Mouse (Mus musculus): ENCODE measurements at regions not wholly inside any gene's neighbourhood (a gene's known extent, or its start where the extent isn't known, plus 50 kb on each side); places are given as distances from the start of the nearest gene placed in this dataset.

DNA sequence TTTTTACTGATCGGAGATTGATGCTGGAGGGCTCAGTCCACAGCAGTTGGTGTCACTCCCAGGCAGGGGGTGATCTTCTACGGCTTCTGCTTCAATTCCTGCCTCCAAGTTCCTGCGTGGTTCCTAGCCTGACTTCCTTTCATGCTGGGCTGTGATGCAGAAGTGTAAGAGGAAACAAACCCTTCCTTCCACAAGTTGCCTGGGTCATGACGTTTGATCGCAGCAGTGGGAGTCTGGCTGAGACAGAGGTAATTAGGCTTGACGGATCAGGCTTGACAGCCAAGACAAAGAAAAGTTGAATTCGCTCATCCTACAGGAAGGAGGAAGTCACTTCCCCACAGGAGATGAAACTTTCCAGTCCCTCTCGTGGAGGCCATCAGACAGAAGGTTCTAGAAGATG, 77.2 kb upstream of the Ralgps2 start:
- intact Hi-C loops (cut with DNase I; ENCODE audit: low total_unique reads), result no loop called here
- no peak for DNase-seq

DNA sequence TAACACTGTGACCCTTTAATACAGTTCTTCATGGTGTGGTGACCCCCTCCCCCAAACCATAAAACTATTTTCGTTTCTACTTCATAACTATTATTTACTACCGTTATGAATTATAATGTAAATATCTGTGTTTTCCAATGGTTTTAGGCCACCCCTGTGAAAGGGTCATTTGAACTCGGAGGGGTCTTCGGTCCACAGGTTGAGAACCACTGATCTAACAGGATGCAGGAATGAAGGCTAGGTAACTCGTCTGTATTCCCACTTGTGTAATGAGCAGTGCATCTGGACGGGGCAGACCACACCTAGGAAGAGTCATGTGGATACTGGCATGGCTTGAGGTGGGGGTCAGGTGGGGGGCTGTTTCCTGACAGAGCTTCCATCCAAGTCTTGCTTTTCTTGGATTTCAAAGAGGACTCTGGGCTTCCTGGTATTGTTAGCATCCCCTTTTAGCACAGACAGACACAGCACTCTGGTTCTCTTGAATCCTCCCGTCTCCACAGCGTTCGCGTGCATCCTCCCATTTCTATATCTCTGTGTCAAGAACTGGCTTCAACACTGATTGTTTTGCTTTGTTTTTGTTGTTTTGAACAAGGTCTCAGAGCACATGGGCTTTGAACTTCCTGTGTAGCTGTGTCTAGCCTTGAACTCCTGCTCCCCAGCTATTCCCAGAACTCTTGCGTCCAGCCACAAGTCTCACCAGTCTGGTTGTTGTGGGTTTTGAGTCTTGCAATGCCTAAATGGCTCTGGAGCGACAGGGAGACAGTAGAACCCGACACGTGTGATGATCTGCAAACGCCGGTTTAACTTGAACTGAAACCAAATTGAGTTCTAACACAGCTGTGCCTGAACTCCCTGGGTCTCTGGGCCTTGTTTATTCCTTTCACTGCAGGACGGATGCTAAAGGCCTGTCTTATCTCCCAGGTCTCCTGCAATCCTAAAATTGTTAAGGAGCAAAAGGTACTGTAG, 75.4 kb upstream of the Ralgps2 start:
- intact Hi-C loops (cut with DNase I; ENCODE audit: low total_unique reads), result no loop called here
- no peak for DNase-seq

DNA sequence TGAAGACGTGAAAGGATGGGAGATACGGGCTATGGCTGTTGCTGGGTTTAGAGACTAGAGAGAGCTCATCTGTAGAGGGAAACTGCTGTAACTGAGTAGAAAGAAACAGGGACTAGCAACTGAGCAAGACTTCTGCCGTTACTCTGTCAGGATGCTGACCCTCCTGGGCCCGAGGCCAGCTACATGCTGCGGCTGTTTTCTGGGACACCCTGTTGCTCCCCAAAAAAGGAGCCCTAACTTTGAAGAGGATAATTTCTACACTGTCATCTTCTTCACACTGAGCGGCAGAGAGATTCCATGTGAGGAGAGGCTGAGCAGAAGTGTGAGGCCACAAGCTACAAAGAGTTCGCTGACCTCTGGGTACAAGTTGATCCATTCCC, 74.2 kb upstream of the Ralgps2 start:
- intact Hi-C loops (cut with DNase I; ENCODE audit: low total_unique reads), result no loop called here
- no peak for DNase-seq

DNA sequence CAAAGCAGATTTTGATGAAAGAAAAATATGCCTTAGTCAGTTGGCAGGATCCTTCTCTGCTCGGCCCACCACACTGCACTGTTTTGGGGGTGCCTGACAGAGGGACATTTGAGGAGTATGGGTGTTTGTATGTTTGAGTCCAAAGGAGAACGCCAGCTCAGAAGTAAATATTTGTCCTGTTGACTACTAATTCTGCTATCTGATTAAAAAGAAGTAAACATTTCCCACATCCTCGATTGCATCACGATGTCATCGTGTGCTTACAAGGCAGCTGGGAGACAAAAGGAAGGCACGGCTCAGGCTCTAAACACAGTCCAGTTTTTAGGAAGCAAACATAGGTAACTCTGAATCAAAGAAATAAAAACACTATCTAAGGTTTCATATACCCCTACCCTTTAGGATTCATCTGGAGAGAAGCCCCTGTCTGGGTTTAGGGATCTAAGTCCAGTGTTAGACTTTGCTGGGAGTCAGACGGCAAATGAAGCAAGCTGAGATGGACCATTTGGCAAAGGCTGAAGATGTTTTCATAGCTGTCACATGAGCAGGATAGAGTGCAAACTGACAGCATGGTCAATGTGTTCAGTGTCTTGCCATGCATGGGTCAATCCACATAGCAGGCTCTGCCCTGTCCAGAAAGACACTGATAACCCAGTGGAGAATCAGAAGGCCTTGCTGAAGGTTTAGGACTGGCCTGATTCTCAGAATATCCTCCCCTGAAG, 73.7 kb upstream of the Ralgps2 start:
- intact Hi-C loops (cut with DNase I; ENCODE audit: low total_unique reads), result no loop called here
- no peak for DNase-seq

DNA sequence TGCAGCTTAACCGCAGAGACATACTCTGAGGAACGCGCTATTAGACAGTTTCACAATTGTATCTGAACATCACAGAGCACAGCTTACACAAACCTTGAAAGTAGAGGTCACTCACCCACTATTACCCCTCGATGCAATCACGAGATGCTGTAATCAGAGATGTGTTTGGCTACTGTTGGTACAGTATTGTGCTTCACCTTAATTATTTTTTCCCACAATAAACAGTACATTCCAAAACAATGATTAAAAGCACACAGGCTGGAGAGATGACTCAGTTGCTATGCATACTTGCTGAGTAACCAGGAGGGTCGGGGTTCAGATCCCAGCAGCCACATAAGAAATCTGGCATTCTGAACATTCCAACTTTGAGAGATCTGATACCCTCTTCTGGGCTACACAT, 71.8 kb upstream of the Ralgps2 start:
- no peak for DNase-seq
- intact Hi-C loops (cut with DNase I; ENCODE audit: low total_unique reads), result no loop called here

DNA sequence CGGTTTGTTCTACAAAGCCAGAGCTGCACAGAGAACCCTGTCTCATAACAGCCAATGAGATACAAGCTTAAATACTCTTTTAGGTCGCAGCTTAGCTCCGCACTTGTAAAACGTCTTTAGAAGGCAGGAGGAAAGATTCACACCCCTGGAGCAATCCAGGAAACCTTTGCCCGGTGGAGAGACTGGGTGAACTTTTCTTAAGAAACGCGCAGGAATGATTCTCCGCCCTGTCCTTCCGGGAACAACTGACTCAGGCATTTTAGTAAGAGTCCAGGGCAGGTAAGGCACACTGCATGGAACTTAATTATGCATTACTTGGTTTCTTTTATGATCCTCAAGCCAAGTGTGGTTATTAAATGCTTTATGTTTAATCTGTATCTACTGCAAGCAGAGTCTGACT, 70.0 kb upstream of the Ralgps2 start:
- DNase-seq, result no peak
- intact Hi-C loops (cut with DNase I; ENCODE audit: low total_unique reads), result no loop called here

DNA sequence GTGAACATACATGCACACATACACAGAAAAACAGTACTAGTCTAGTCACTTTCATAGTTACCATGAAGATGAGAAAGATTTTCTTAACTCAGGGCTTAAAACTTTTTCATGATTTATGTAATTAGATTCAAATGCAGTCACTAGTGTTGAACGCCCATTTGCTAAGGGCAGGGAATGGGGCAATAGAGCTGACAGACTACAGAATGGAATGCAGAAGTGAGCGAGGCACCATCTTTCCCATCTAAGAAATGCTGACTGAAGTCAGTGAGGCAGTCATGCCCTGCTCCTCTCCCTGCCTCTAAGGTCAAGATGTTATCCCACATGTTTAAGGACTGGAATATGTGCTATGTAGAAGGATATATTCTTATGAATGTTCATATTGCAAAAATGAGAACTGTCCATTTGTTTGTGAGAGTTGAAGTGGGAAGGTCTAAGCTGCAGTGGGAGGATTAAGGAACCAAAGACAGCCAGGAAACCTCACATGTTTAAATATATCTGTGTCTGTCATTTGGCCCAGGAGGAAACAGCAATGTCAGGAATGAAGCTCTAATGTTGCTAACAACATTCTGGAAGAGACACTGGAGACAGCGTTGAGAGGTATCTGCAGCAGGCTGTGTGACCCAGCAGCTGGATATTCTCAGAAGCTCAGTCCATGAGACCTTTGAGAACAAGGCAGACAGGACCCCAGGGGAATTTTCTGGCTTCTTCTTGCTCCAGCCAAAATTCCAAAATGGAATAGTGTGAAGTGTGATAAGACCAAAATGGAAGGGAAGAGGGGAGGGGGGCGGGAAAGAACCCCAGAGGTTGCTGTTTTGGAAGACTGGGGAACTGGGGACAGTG, 68.7 kb upstream of the Ralgps2 start:
- intact Hi-C loops (cut with DNase I; ENCODE audit: low total_unique reads), result no loop called here
- DNase-seq, result no peak

DNA sequence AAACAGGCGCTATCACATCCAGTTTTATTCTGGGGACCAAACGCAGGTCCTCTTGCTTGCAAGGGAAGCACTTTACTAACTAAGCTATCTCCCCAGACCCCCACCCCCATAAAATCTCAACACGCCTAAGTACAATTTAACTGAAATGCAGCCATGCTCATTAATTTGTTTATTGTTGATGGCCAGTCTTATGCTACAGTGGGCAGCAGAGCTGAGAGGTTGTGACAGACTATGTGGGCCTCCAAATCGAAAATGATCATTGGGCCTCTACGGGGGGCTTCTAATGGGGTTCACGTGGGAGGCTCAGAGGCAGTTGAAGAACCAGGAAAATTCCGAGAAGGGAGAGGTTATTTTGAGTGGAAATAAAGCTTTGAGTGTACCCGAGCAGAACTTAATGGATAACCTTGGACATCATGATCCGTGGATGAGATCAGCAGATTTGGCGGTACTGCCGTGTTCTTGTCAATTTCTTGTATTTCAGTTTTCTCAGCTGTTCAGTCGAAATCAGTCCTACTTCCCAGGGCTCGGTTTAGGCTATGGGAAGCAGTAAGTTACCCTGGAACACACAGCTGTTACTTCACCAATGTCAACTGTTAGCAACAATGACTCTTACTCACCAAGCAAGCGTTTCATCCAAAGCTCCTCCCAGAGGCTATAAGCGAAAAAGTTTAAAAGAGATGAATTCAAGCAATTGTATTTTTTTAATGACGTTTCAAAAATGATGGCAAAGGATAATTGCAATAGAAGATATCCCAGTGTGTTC, 65.1 kb upstream of the Ralgps2 start:
- no peak for DNase-seq
- intact Hi-C loops (cut with DNase I; ENCODE audit: low total_unique reads), result no loop called here

DNA sequence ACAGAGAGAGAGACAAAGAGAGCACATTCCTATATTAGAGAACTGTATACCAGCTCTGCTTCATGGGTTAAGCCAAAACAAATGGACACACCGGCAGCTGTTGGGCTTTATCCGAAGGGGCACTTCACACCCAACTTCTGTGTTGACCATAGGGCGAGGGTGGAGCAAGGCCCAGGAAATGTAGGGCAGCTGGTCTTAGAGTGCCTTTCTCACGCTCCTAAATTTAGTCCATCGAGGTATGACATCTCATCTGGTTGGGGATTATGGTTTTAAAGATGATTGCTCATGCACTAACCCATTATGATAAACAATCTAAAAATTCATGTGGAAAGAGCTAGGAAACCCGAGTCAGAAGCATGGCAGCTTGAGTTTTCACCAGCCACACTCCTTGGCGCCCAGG, 63.6 kb upstream of the Ralgps2 start:
- intact Hi-C loops (cut with DNase I; ENCODE audit: low total_unique reads), result no loop called here
- DNase-seq, result no peak

DNA sequence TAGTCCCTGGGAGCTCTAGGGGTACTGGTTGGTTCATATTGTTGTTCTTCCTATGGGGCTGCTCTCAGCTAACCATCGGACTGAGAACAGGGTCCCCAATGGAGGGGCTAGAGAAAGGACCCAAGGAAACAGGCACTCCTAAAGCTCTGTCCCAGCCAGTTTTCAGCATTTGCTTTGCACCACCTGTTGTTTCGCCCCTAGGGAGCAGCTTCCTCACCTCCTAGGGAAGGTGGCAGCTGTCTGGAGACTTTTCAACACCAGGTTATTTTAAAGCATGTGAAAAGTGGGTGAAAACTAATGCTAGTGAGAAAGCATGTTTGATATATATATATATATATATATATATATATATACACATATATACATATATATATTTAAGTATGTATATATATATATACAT, 62.8 kb upstream of the Ralgps2 start:
- DNase-seq, result no peak

DNA sequence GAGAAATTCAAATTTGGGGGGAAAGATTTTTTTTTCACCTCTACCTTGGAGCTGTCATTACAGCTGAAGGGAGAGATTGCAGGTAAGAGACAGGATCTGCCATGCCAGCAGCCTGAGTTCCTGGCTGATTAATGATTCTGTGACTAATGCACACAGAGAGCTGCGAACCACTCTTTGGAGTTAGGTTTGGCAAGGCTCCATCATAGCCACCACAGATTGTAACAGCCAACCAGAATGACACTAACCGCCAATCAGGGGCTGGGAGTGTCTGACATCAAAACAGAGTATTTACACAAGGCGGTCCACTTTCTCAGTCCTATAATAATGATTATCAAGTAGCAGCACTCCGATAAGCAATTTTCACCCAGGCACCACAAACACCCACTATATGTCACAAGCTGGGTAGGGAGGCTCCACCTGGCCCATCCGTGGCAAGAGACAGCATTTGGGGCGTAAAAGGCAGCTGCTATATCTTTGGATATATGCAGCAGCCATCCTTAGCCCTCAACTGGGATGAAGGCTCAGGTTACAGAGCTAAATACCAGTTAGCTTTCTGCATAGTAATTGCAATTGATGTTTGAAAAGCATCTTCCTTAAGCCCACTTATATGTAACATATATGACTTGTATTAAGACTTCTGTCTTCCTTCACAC, 61.7 kb upstream of the Ralgps2 start:
- no peak for DNase-seq
- intact Hi-C loops (cut with DNase I; ENCODE audit: low total_unique reads), result no loop called here

More for the DNA sequence above, 62.8 kb upstream of the Ralgps2 start:
- intact Hi-C loops (cut with DNase I; ENCODE audit: low total_unique reads), result no loop called here

DNA sequence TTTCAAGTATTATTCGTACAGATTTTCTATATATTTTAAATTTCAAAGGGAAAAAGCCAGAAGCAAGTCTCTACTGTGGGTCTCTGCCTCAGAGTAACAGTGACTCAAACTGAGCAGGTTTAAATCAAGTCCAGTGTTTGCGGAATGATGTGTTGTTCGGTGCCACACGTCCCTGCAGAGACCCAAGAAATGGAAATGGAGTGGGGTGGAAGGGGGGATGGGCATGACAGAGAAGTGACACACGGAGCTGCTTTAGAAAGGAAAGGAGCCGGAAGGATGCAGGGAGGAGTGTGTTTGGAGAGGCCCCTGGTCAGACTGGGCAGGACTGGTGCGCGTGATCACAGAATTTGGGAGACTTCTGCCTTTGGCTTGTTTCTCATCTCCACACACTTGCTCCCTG, 60.5 kb upstream of the Ralgps2 start:
- intact Hi-C loops (cut with DNase I; ENCODE audit: low total_unique reads), result no loop called here
- DNase-seq, result no peak

DNA sequence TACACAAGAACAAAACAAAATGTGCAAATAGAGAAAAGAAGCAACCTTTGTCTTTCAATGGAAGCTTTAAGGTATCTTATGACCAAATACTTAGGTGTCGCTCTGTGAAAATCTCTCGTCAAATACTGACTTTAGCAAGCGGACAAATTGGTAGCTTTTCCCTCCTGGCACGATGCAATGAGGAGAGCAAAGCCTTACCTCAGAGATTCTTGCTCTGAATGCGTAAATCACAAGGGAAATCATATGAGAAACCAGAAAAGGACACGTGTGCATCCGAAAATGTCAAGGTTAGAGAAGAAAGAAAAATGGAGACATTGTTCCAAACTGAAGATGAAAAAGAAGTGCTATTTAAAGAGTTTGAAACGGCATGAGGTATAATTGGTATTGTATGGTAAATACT, 59.8 kb upstream of the Ralgps2 start:
- intact Hi-C loops (cut with DNase I; ENCODE audit: low total_unique reads), result no loop called here
- no peak for DNase-seq

DNA sequence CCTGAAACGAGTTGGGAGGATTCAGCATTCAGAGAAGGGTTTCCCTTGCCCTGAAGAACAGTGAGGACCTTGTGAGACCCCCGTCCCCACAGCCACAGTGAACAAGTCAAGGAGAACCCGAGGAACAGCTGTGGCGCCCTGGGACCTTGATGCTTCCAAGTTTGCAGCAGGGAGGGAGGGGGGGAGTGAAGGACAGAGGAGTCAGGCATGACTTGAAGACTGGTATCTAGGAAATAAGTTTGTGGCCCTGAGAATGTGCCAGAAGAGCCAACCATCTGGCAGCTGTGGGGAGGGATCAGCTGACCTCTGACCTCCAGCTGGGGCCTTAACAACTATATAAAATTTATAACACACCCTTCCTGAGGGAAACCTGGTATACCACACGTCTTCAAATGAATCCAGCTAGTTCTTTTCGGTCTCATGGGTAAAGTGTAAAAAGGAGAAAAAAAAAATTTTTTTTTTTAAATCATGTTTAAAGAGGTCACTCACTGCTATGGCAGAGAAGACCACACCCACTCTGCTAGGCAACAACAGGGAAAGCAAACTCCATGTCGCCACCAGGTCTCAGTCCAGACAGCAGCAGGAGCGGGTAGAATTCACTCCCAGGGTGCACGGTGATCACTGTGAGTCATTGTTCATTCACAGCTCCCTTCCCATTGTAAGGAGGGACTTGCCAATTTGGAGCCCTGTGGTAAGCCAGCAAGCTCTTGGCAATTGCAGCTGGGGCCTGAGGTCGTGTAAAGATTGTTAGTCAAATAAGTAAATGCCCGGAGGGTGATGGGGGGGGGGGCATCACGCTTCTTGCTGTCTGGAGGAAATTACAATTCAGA, 58.3 kb upstream of the Ralgps2 start:
- intact Hi-C loops (cut with DNase I; ENCODE audit: low total_unique reads), result no loop called here
- no peak for DNase-seq

DNA sequence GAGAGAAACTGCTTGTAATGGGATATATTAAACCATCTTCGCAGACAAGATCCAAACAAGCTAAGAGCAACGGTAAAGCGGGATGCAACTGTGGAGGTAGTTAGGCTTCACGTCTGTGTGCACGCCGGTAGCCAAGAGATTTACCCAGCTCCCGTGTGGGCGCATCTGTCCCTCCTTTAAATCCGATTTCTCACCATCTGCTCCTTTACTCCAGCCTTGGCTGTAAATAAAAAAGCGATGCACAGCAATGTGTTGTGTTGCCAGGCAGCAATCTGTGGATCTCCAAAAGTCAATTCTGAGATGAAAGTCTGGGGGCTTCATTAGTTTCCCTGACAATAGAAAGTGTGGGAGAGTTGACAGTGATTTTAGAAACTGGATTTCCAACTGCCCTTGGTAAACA, 57.6 kb upstream of the Ralgps2 start:
- intact Hi-C loops (cut with DNase I; ENCODE audit: low total_unique reads), result no loop called here
- no peak for DNase-seq

DNA sequence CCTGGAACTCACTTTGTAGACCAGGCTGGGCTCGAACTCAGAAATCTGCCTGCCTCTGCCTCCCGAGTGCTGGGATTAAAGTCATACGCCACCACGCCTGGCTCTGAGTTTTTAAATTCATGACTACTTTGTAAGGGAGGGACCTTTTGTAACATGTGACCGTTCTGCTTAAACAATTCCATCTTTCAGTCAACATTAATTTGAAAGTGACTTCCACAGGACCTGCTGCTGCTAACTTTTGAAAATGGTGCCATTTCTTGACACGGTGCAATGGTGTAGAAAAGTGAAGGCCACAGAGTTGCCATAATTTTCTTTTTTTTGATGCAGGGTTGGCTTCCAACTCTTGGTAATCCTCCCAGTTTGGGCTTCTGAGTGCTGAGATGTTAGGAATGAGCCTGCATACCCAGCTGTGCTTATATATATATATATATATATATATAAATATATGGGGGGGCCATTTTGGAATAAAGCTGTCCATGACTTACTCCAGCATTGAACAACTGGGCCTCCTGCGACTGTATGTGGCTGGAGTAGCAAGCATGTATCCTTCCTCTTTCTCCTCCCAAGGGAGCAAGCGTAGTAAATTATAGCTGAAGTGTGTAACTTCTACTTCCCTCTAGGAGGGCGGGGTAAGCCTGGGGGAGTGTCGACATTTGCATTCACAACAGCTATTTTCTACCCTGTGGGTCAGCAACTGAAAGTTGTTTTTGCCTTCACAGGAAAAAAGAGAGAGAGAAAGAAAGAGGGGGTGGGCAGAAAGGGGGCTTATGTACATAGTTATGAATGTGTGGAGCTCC, 56.9 kb upstream of the Ralgps2 start:
- intact Hi-C loops (cut with DNase I; ENCODE audit: low total_unique reads), result no loop called here
- no peak for DNase-seq

DNA sequence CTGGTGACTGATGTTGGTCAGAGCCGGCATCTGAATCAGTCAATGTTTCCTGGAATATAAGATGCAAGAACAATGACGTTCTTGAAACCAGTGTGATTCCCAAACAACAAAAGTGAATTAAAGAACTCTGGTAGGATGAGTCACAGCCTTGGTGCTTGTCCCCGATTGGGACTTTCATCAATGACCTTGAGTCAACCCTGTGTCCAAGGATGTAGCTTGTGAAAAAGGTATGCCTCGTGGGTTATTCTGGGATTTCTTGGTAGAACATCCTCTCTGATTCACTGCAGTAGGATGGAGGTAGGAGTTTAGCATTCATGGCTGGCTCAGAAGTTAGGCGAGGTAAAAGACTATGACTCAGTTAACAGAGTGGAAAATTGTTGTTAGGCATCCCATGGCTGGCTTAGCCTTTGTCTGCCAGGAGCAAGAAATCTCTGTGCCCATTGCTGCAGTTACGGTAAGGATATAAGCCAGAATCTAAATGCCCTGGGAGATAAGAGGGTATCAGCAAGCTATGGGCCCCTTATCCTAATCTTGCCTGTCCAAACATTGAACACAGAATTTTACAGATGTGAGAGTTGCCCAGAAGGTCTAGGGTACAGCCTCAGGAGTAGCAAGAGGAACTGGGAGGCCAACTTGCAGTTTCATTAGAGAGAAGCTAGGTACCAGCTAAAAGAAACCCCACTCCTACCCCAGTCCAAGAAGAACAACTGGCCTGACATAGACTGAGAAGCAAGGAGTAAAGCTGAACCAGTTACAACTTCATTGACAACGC, 55.9 kb upstream of the Ralgps2 start:
- intact Hi-C loops (cut with DNase I; ENCODE audit: low total_unique reads), result no loop called here
- DNase-seq, result no peak
